Mouse (Mus musculus) megakaryocyte, embryonic 14.5 days (primary cell): ENCODE data around the gene Enpp6. TPM values are rescaled to one million over a fixed set of nuclear protein-coding genes. Genes with fewer than 3 reads are reported as not detected.

Source experiments
- H3K27me3 ChIP-seq: replicated peaks from 2 replicates; pipeline ENCODE3; 2012; ENCODE audit warnings: inconsistent platforms
- H3K36me3 ChIP-seq: replicated peaks from 2 replicates; pipeline ENCODE3; 2012; ENCODE audit warnings: low read length, inconsistent platforms, mixed read lengths
- H3K4me1 ChIP-seq: 2 replicates; pipeline ENCODE4 v1.6.1; 2012; ENCODE audit warnings: inconsistent platforms
- H3K4me3 ChIP-seq: replicated peaks from 2 replicates; pipeline ENCODE3; 2012; ENCODE audit warnings: moderate library complexity, mild to moderate bottlenecking, inconsistent platforms
- H3K9me3 ChIP-seq: 2 replicates; pipeline ENCODE4 v1.6.1; 2012; ENCODE audit warnings: inconsistent platforms
- FLI1 ChIP-seq: IDR thresholded peaks from 2 replicates; pipeline ENCODE4 v1.6.1; 2012; ENCODE audit warnings: low read length, inconsistent platforms, mixed read lengths
- GATA1 ChIP-seq: IDR thresholded peaks from 3 replicates; pipeline ENCODE4 v1.6.1; 2012; ENCODE audit warnings: mixed read lengths, low read length, inconsistent platforms, borderline replicate concordance
- polyA plus RNA-seq: library from polyadenylated mRNA; stranded (reverse); fragments of >175 nt; gene quantifications from 2 replicates; pipeline ENCODE4 v1.2.3, GENCODE M21; 2012; ENCODE audit warnings: low replicate concordance; ENCODE audit not compliant: insufficient read depth

Enpp6 gene
- polyA plus RNA-seq, 1 experiment = 1.1 TPM

DNA sequence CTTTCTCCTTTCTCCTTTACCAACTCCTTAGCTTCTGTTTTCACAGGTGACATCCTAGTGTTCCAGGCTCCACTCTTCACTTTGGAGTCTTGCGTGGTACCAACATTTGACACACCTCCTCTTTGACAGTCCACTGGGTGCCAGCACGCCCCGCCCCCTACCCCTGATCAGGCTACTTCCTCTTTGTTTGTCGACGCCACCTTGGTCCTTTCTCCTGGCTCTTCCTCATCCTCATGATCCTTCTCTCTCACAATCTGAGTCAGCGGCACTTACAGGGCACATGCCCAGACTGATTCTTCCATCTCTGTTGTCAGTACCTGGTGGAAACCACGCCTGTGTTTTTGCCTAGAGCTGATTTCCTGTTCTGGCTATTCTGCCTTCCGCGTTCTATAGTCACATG is 5.9 kb downstream of the Enpp6 start:
- no peak for TF ChIP-seq FLI1
- TF ChIP-seq GATA1 = no peak

DNA sequence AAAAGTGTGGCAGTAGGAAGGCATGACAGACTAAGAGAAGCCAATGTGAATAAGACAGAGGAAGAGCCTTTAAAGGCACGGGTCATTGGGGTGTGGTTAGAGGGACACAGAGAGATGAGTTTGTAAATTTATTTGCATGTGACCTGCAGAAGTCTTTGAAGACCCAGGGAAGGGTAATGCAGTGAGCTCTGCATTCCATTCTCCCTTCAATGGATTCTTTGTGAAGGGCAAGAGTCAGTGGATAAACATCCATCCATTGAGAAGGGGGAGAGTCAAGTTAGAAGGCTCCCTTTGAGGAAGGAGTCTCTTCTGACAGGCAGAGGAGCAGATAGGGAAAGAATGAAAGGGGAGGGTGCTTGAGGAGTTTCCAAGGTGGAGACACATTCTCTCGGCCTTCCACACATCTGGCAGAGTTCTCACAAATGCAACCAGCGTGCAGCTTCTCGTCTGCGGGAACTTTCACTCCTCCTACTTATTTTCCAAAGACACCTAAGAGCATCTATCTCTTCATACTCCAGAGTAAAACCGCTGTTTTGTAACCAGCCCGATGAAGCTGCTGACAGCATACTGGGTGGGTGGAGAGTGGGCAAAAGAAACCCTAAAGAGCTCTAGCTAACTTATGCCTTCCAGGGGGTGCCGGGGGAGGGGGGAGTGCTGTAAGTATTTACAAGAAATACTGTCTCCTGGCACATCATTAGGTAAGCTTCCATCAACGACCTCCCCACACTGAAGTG is 9.4 kb downstream of the Enpp6 start:
- H3K27me3 ChIP-seq = no peaks in the 10 kb centered on the region
- no peak overlapping the region for H3K4me3 ChIP-seq
- H3K36me3 ChIP-seq = no peaks in the 10 kb centered on the region
- H3K9me3 ChIP-seq = no peaks in the 10 kb centered on the region
- no peaks in the 10 kb centered on the region for H3K4me1 ChIP-seq
- TF ChIP-seq GATA1 = no peak
- no peak for TF ChIP-seq FLI1

More for the DNA sequence above, 5.9 kb downstream of the Enpp6 start:
- Histone ChIP-seq H3K27me3 (no peaks in the 10 kb centered on the region), H3K4me1 (no peaks in the 10 kb centered on the region), H3K9me3 (no peaks in the 10 kb centered on the region), H3K4me3 (no peak overlapping the region), H3K36me3 (no peaks in the 10 kb centered on the region)

DNA sequence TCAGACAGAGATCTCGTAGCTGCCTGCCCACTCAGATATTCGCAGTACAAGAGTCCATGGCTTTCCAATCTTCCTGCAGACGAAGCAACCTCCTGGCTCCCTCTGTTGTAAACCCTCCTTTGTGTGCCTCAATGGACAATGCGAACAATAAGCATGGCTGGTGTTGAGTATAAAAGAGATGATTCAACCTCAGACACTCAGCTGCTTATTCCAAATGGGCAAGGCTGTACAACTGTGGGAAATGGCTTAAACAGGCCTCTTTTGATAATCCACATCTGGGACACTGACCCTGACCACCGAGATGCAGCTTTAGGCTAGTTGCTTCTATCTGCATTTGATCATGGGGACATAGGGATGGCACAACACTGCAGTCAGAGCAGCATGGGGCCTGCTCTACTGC is 19.0 kb downstream of the Enpp6 start:
- TF ChIP-seq FLI1 (no peak), GATA1 (no peak)
- Histone ChIP-seq H3K4me3 (no peak overlapping the region), H3K4me1 (peaks cover 5% of the 10 kb centered on the region), H3K36me3 (no peaks in the 10 kb centered on the region), H3K9me3 (no peaks in the 10 kb centered on the region), H3K27me3 (no peaks in the 10 kb centered on the region)

DNA sequence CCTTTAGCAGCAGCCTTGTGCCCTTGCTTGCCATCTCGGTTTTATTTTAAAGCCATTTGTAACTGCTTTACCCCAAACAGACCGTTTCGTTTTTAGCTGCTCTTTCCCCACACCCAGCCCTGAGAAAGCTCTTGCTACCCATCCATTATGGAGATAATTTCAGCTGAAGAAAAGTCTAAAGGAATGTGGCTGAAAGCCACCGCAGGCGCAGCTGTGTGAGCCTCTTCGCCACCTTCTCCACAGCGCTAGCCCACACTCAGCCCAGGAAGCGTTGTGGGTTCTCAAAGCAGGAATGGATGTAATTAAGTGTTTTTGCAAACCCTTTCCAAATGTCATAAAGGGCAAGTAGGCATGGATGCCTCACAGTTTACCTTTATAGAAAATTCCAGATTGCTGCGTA is 20.1 kb downstream of the Enpp6 start:
- no peaks in the 10 kb centered on the region for H3K27me3 ChIP-seq

DNA sequence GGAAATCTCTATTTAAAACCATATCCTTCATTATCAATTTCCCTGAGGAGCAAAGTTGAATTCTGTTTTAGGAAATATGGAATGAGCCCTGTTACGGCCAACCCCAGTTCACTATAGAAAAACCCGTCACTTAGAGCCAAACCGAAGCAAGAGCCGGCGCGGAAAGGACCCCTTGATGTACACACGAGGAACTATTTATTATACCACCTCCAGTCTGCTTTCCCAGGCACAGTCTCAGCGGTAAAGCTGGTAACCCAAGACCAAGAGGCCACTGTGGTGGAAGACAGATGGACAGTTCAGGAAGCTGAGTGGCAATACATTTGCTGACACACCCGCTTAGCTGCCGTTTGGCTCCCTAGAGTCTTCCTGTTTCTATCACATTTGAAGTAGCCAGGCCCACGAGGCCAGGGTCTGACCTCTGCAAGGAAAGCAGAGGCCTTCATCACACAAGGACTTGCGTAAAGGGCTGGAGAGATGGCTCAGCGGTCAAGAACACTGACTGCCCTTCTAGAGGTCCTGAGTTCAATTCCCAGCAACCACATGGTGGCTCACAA is 21.6 kb downstream of the Enpp6 start:
- H3K27me3 ChIP-seq = no peaks in the 10 kb centered on the region
- peaks cover 5% of the 10 kb centered on the region for H3K4me1 ChIP-seq
- H3K4me3 ChIP-seq = no peak overlapping the region
- TF ChIP-seq GATA1 = no peak
- no peak for TF ChIP-seq FLI1
- H3K9me3 ChIP-seq = no peaks in the 10 kb centered on the region
- no peaks in the 10 kb centered on the region for H3K36me3 ChIP-seq

More for the DNA sequence above, 20.1 kb downstream of the Enpp6 start:
- peaks cover 5% of the 10 kb centered on the region for H3K4me1 ChIP-seq
- no peak overlapping the region for H3K4me3 ChIP-seq
- no peaks in the 10 kb centered on the region for H3K9me3 ChIP-seq
- no peaks in the 10 kb centered on the region for H3K36me3 ChIP-seq
- no peak for TF ChIP-seq GATA1
- no peak for TF ChIP-seq FLI1

DNA sequence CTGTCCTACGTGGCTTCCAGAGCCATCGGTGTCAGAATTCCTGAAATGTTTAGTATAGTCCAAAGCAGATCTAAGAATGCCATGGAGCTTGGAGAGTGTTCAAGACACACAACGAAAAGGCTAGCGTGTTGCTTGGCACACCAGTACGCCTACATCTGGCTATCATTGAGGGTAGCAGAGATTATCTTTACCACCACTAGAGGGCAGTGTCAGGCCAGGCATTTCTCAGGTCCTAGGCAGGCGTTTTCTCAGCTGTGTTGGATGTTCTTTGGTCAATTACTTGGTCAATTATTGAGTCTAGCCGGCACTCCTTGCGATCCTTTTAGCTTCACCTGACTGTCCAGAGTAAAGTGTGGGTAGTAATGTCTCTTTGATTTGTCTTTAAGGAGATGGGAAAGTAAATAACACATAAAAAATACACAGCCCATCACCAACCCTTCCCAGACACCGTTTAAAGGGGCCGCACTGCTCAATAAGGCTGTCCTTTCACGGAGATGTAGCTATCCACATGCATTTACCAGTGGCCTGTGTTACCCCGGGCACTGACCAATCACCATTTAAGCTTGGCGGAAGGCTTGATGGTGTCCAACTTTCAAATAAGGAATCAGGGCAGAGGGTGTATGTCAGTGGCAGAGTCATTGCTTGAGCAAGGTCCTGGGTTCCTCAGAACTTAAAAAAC is 29.7 kb downstream of the Enpp6 start:
- Histone ChIP-seq H3K27me3 (peaks cover 6% of the 10 kb centered on the region), H3K4me1 (no peaks in the 10 kb centered on the region), H3K9me3 (peaks cover 4% of the 10 kb centered on the region), H3K36me3 (no peaks in the 10 kb centered on the region), H3K4me3 (no peak overlapping the region)
- TF ChIP-seq GATA1 (no peak), FLI1 (no peak)

DNA sequence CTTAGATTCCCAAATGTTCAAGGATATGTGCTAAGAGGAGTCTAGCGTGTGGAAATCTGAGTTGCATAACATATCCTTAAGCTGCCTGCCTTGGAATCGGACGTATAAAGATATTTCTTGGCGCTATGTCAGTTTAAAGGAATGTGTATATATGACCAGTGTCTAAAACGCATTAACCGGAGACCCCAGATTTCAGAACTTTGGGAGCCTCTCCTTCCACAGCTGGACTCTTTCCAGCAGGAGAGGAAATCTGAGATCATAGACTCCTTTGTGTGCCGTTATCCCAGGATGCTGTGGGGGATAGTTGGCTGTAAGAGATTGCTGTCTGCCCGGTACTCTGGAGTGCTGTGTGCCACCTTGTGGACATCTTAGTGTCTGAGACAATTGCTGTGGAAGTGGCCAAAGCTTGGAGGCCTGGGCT is 34.5 kb downstream of the Enpp6 start:
- Histone ChIP-seq H3K27me3 (peaks cover 2% of the 10 kb centered on the region), H3K9me3 (peaks cover 4% of the 10 kb centered on the region), H3K4me1 (no peaks in the 10 kb centered on the region), H3K36me3 (no peaks in the 10 kb centered on the region), H3K4me3 (no peak overlapping the region)
- TF ChIP-seq GATA1 = no peak
- no peak for TF ChIP-seq FLI1

DNA sequence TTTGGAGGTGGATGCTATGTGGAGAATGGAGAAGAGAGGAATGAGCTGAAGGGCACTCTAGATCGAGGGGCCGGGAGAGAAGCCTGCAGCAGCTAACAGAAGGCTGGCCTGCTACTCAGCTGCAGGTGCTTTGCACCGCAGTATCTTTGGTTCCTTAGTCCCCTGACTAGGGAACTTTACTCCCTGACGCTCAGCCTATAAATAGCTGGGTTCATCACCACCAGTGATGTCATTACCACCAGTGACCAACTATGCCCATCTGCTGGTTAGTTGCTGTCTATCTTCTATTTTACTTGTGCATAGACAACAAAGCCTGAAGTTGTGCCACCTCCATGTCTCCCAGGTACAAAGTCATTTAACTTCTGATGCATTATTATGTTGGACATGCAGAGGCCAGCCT is 37.9 kb downstream of the Enpp6 start:
- Histone ChIP-seq H3K9me3 (peaks cover 3% of the 10 kb centered on the region), H3K4me1 (no peaks in the 10 kb centered on the region), H3K27me3 (no peaks in the 10 kb centered on the region), H3K4me3 (no peak overlapping the region), H3K36me3 (no peaks in the 10 kb centered on the region)
- TF ChIP-seq FLI1 (no peak), GATA1 (no peak)

DNA sequence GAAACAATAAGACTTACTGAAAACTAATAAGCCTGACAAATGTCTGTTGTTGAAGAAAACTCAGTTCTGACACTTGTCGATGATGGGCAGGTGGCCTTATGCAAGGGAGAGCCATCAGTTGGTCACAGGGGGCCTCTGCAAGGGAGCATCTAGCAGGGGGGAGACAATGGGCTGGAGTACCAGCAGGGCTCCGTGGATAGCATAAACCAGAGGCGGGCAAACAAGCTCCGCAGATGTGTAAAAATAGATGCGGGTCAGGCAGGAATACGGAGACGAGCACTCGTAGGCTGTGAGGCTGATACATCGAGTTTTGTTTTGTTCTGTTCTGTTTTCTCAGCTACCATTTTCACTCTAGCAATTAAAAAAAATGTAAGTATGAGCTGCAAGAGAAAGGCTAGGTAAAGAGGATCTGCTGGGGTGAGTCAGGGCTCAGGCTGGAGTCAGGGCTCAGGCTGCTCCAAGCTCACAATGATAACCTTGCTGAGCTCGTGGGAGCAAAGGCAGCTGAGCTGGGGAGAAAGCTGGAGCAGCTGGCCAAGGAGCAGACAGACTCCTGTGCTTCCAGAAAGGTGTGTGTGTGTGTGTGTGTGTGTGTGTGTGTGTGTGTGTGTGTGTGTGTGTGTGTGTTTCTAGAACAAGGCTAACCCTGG is 40.3 kb downstream of the Enpp6 start:
- no peaks in the 10 kb centered on the region for H3K4me1 ChIP-seq
- 0 out of 2 replicates have a peak, but pooled peaks cover 4% of the 10 kb centered on the region for H3K9me3 ChIP-seq
- H3K4me3 ChIP-seq = no peak overlapping the region
- no peaks in the 10 kb centered on the region for H3K36me3 ChIP-seq
- no peaks in the 10 kb centered on the region for H3K27me3 ChIP-seq
- TF ChIP-seq GATA1 = no peak
- no peak for TF ChIP-seq FLI1
